Mouse (Mus musculus) E14TG2a.4 (cell line): ENCODE measurements around the gene Plcg2.

ENCODE experiments used
- CTCF ChIP-seq: conservative IDR thresholded peaks from 2 replicates; pipeline ENCODE4 v1.5.1; 2014; ENCODE audit warnings: low read length
- NANOG ChIP-seq: IDR thresholded peaks from 2 replicates; pipeline ENCODE4 v1.6.1; 2014; ENCODE audit warnings: borderline replicate concordance, low read length, mixed read lengths
- POU5F1 ChIP-seq: IDR thresholded peaks from 2 replicates; pipeline ENCODE4 v1.6.1; 2014; ENCODE audit warnings: low read length, borderline replicate concordance

- no peak for TF ChIP-seq CTCF
- no peak for TF ChIP-seq NANOG
- no peak for TF ChIP-seq POU5F1
Observed at GRCm38 (mm10) chr8:117532381-117532972, 34.4 kb downstream of the Plcg2 start.
